Mouse (Mus musculus) lung, embryonic 15.5 days (tissue): ENCODE results near the gene Mcm3ap. TPM values are rescaled to one million over a fixed set of nuclear protein-coding genes. Genes with fewer than 3 reads are reported as not detected.
A peak's percentile ranks its signal among the peaks of the same experiment; 100 is the strongest.

Experiments used
- ATAC-seq: fragments of 200-750 bp; cut with Nextera tagmentation; 2 replicates; pipeline ENCODE4 v1.8.0; 2017; ENCODE audit warnings: moderate number of reproducible peaks, borderline replicate concordance; ENCODE audit not compliant: low FRiP score, low TSS enrichment; ENCODE audit errors: extremely low read depth
- H3K27ac ChIP-seq: fragments of 300-500 bp; sonication (generic); 2 replicates; pipeline ENCODE4 v1.5.1; 2015; ENCODE audit warnings: moderate library complexity, mild to moderate bottlenecking, inconsistent platforms
- H3K27me3 ChIP-seq: fragments of 300-500 bp; sonication (generic); 2 replicates; pipeline ENCODE4 v1.6.1; 2015; ENCODE audit warnings: inconsistent platforms
- H3K36me3 ChIP-seq: fragments of 300-500 bp; sonication (generic); 2 replicates; pipeline ENCODE4 v1.6.1; 2015; ENCODE audit warnings: inconsistent platforms
- H3K4me1 ChIP-seq: fragments of 300-500 bp; sonication (generic); 2 replicates; pipeline ENCODE4 v1.6.1; 2015; ENCODE audit warnings: inconsistent platforms
- H3K4me2 ChIP-seq: fragments of 300-500 bp; sonication (generic); 2 replicates; pipeline ENCODE4 v1.6.1; 2015; ENCODE audit warnings: inconsistent platforms, mild to moderate bottlenecking, moderate library complexity
- H3K4me3 ChIP-seq: fragments of 300-500 bp; sonication (generic); 2 replicates; pipeline ENCODE4 v1.5.1; 2015; ENCODE audit warnings: mild to moderate bottlenecking, inconsistent platforms
- H3K9ac ChIP-seq: fragments of 300-500 bp; sonication (generic); 2 replicates; pipeline ENCODE4 v1.6.1; 2015; ENCODE audit warnings: inconsistent platforms
- H3K9me3 ChIP-seq: fragments of 300-500 bp; sonication (generic); 2 replicates; pipeline ENCODE4 v1.6.1; 2016; ENCODE audit warnings: inconsistent platforms
- WGBS: fragments of 180-500 bp; shearing (Covaris S2); methylation state at CpG from one replicate; pipeline ENCODE4 v1.1.7; 2015; 5-methylcytosine and 5-hydroxymethylcytosine counted together
- polyA plus RNA-seq: library from polyadenylated mRNA; unstranded; fragments of >200 nt; fragmentation: Nextera tagmentation; extraction: Ambion mirVana; gene quantifications from 2 replicates; pipeline ENCODE4 v1.2.1, GENCODE M21; 2015

Gene Mcm3ap
- polyA plus RNA-seq = 41.7 and 49.2 TPM in 2 replicates

GRCm38 (mm10) chr10:76468203-76469162, at the start of gene Mcm3ap, which contains the start of gene Ybey:
Mcm3ap (plus strand) TSS chr10:76468927.
Ybey (minus strand) TSS chr10:76469114.
- H3K4me3 ChIP-seq = peak within 1 kb of the TSS; percentile 76
- H3K4me1 ChIP-seq = peaks cover 6% of the 10 kb centered on the region; the same call in 1 of the 2 replicates
- no peaks in the 10 kb centered on the region for H3K27me3 ChIP-seq
- H3K9me3 ChIP-seq = no peaks in the 10 kb centered on the region
- H3K9ac ChIP-seq = peak within 1 kb of the TSS; percentile 86
- peak; percentile 94 for ATAC-seq
- WGBS = under 1% methylated on average over 55 of the region's 55 CpGs
- peak within 1 kb of the TSS; percentile 84 for H3K27ac ChIP-seq
- peak within 1 kb of the TSS; percentile 66 for H3K4me2 ChIP-seq
- H3K36me3 ChIP-seq = peaks cover 28% of the 10 kb centered on the region

GRCm38 (mm10) chr10:76425674-76426073, 43.1 kb upstream of the Mcm3ap start:
- H3K36me3 ChIP-seq = peaks cover 96% of the 10 kb centered on the region
- no peak overlapping the region for H3K27ac ChIP-seq
- H3K9me3 ChIP-seq = no peaks in the 10 kb centered on the region
- no peak overlapping the region for H3K4me3 ChIP-seq
- H3K4me2 ChIP-seq = no peak overlapping the region
- no peak overlapping the region for H3K9ac ChIP-seq
- H3K27me3 ChIP-seq = no peaks in the 10 kb centered on the region
- no peaks in the 10 kb centered on the region for H3K4me1 ChIP-seq
- WGBS = 93% methylated on average over 7 of the region's 7 CpGs
- ATAC-seq = no peak

GRCm38 (mm10) chr10:76433925-76434324, 34.8 kb upstream of the Mcm3ap start:
- no peak overlapping the region for H3K27ac ChIP-seq
- H3K4me2 ChIP-seq = no peak overlapping the region
- WGBS = 84% methylated on average over 11 of the region's 11 CpGs
- no peaks in the 10 kb centered on the region for H3K9me3 ChIP-seq
- no peak overlapping the region for H3K9ac ChIP-seq
- ATAC-seq = no peak
- no peaks in the 10 kb centered on the region for H3K27me3 ChIP-seq
- H3K4me3 ChIP-seq = no peak overlapping the region
- H3K36me3 ChIP-seq = peaks cover 99% of the 10 kb centered on the region
- no peaks in the 10 kb centered on the region for H3K4me1 ChIP-seq

DNA sequence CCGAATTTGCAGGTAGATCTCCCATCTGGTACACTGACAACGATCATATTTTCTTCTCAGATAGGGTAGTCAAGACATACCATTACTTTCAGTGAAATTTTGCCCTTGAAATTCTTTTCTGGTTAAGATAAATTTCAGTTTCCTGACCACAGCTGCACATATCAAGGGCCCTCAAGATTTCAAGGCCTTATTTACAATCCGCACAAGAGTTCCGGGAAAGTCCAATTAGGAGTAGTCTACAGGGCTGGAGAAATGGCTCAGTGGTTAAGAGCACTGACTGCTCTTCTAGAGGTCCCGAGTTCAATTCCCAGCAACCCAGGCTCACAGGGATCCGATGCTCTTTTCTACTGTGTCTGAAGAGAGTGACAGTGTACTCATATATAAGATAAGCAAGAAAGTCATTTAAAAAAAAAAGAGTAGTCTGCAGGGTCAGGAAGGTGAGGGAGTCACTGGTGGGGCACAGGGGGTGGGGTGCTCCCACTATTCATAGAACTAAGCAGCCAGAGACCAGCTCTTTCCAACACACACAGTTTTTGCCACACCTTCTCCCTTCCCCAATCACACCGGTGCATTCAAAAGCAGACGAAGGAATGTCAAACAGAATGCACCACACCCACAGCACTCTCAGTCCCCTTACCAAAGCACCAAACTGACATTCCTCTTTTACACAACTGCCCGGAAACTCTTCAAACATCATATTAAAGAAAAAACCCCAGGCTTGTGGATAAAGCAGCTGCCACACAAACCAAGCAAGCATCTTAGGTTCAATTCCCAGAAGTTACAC, 29.4 kb upstream of the Mcm3ap start:
- Histone ChIP-seq H3K9ac (no peak overlapping the region), H3K9me3 (no peaks in the 10 kb centered on the region), H3K4me1 (peaks cover 17% of the 10 kb centered on the region), H3K27ac (peak overlapping the region; percentile 41; the same call in 1 of the 2 replicates), H3K27me3 (no peaks in the 10 kb centered on the region), H3K4me2 (no peak overlapping the region), H3K4me3 (no peak overlapping the region), H3K36me3 (peaks cover 56% of the 10 kb centered on the region)
- ATAC-seq = no peak
- 76% methylated on average over 9 of the region's 9 CpGs for WGBS

- Histone ChIP-seq H3K27me3 (no peaks in the 10 kb centered on the region), H3K27ac (peak within 1 kb of the TSS; percentile 41; the same call in 1 of the 2 replicates), H3K9me3 (no peaks in the 10 kb centered on the region), H3K4me2 (peak within 1 kb of the TSS; percentile 78), H3K4me3 (peak within 1 kb of the TSS; percentile 91; the same call in 1 of the 2 replicates), H3K9ac (0 out of 2 replicates have a peak within 1 kb of the TSS, but pooled peaks have one; percentile 85), H3K4me1 (peaks cover 17% of the 10 kb centered on the region), H3K36me3 (peaks cover 46% of the 10 kb centered on the region)
- ATAC-seq = no peak
- WGBS = 93% methylated on average over 17 of the region's 17 CpGs
Measured at GRCm38 (mm10) chr10:76440281-76440680, 28.4 kb upstream of the Mcm3ap start, which contains the start of gene AC141477.1. AC141477.1 (minus strand) TSS chr10:76440444.

GRCm38 (mm10) chr10:76442178-76443088, 26.3 kb upstream of the Mcm3ap start, which contains the start of gene Pcnt:
Pcnt (minus strand) TSS chr10:76442786.
- Histone ChIP-seq H3K4me2 (peak within 1 kb of the TSS; percentile 78), H3K9me3 (no peaks in the 10 kb centered on the region), H3K9ac (peak within 1 kb of the TSS; percentile 85), H3K4me3 (peak within 1 kb of the TSS; percentile 91), H3K27ac (peak within 1 kb of the TSS; percentile 98), H3K27me3 (no peaks in the 10 kb centered on the region), H3K36me3 (peaks cover 25% of the 10 kb centered on the region), H3K4me1 (peaks cover 21% of the 10 kb centered on the region)
- under 1% methylated on average over 78 of the region's 78 CpGs for WGBS
- peak; percentile 99 for ATAC-seq

- WGBS = 58% methylated on average over 4 of the region's 4 CpGs
- peaks cover 25% of the 10 kb centered on the region for H3K4me1 ChIP-seq
- H3K9me3 ChIP-seq = no peaks in the 10 kb centered on the region
- H3K4me2 ChIP-seq = no peak overlapping the region
- no peaks in the 10 kb centered on the region for H3K27me3 ChIP-seq
- H3K27ac ChIP-seq = peak overlapping the region; percentile 48; the same call in 1 of the 2 replicates
- no peak overlapping the region for H3K9ac ChIP-seq
- no peak overlapping the region for H3K4me3 ChIP-seq
- H3K36me3 ChIP-seq = no peaks in the 10 kb centered on the region
- ATAC-seq = no peak
Measured at GRCm38 (mm10) chr10:76445996-76446681, 22.6 kb upstream of the Mcm3ap start.

GRCm38 (mm10) chr10:76447406-76448229, 21.1 kb upstream of the Mcm3ap start:
- Histone ChIP-seq H3K4me2 (no peak overlapping the region), H3K27ac (peak overlapping the region; percentile 60), H3K4me1 (peaks cover 19% of the 10 kb centered on the region), H3K9me3 (no peaks in the 10 kb centered on the region), H3K9ac (no peak overlapping the region), H3K27me3 (no peaks in the 10 kb centered on the region), H3K4me3 (no peak overlapping the region), H3K36me3 (no peaks in the 10 kb centered on the region)
- WGBS = 64% methylated on average over 15 of the region's 15 CpGs
- no peak for ATAC-seq

GRCm38 (mm10) chr10:76448851-76449250, 19.9 kb upstream of the Mcm3ap start, which contains the start of gene 2610028H24Rik:
2610028H24Rik (plus strand) TSS chr10:76449081.
- no peaks in the 10 kb centered on the region for H3K27me3 ChIP-seq
- H3K4me3 ChIP-seq = no peak within 1 kb of the TSS
- no peak for ATAC-seq
- 55% methylated on average over 5 of the region's 5 CpGs for WGBS
- peaks cover 10% of the 10 kb centered on the region for H3K4me1 ChIP-seq
- no peak within 1 kb of the TSS for H3K9ac ChIP-seq
- H3K27ac ChIP-seq = peak within 1 kb of the TSS; percentile 60
- no peaks in the 10 kb centered on the region for H3K36me3 ChIP-seq
- no peaks in the 10 kb centered on the region for H3K9me3 ChIP-seq
- no peak within 1 kb of the TSS for H3K4me2 ChIP-seq

DNA sequence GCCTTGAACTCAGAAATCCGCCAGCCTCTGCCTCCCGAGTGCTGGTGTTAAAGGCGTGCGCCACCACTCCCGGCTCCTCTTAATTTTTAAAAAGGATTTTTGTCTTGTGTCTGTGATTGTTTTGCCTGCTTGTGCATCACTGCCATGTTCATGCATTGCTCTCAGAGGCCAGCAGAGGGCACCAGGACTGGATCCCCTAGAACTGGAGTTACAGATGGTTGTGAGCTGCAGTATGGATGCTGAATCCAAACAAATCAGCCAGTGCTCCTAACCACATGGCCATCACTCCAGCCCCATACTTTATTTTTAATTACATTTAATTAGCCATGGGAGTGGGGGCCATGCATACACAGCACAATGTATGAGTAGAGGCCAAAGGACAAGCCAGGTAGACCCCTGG, 13.4 kb upstream of the Mcm3ap start:
- Histone ChIP-seq H3K27ac (no peak overlapping the region), H3K9me3 (no peaks in the 10 kb centered on the region), H3K27me3 (no peaks in the 10 kb centered on the region), H3K9ac (no peak overlapping the region), H3K4me1 (no peaks in the 10 kb centered on the region), H3K4me2 (no peak overlapping the region), H3K4me3 (no peak overlapping the region), H3K36me3 (no peaks in the 10 kb centered on the region)
- ATAC-seq = no peak
- WGBS = 48% methylated on average over 5 of the region's 5 CpGs
